Mouse (Mus musculus) lung, embryonic 16.5 days (tissue): ENCODE measurements around the gene Tek. TPM values are rescaled to one million over a fixed set of nuclear protein-coding genes. Genes with fewer than 3 reads are reported as not detected.
A peak's percentile ranks its signal among the peaks of the same experiment; 100 is the strongest.

Experiments used
- ATAC-seq: fragments of 200-750 bp; cut with Nextera tagmentation; 2 replicates; pipeline ENCODE4 v1.8.0; 2017; ENCODE audit warnings: low read depth, mild to moderate bottlenecking, moderate library complexity
- H3K27ac ChIP-seq: fragments of 300-500 bp; sonication (generic); 2 replicates; pipeline ENCODE4 v1.5.1; 2014; ENCODE audit warnings: mild to moderate bottlenecking, control low read depth, low read length
- H3K27me3 ChIP-seq: fragments of 300-500 bp; sonication (generic); 2 replicates; pipeline ENCODE4 v1.6.1; 2014; ENCODE audit warnings: low read depth, low read length, mixed read lengths; ENCODE audit not compliant: control insufficient read depth, insufficient read depth
- H3K36me3 ChIP-seq: fragments of 300-500 bp; sonication (generic); 2 replicates; pipeline ENCODE4 v1.6.1; 2014; ENCODE audit warnings: low read length; ENCODE audit not compliant: control insufficient read depth, insufficient read depth
- H3K4me1 ChIP-seq: fragments of 300-500 bp; sonication (generic); replicated peaks from 2 replicates; pipeline ENCODE4 v1.6.1; 2014; ENCODE audit warnings: low read length, mixed read lengths; ENCODE audit not compliant: control insufficient read depth, insufficient read depth
- H3K4me2 ChIP-seq: fragments of 300-500 bp; sonication (generic); 2 replicates; pipeline ENCODE4 v1.6.1; 2014; ENCODE audit warnings: low read depth, low read length, control low read depth
- H3K4me3 ChIP-seq: fragments of 300-500 bp; sonication (generic); 2 replicates; pipeline ENCODE4 v1.5.1; 2014; ENCODE audit warnings: mild to moderate bottlenecking, low read length, control low read depth
- H3K9ac ChIP-seq: fragments of 300-500 bp; sonication (generic); 2 replicates; pipeline ENCODE4 v1.6.1; 2014; ENCODE audit warnings: low read length, control low read depth
- H3K9me3 ChIP-seq: fragments of 300-500 bp; sonication (generic); 2 replicates; pipeline ENCODE4 v1.6.1; 2016; ENCODE audit warnings: low read length; ENCODE audit not compliant: control insufficient read depth
- WGBS: fragments of 180-500 bp; shearing (Covaris S2); extraction: QIAGEN DNeasy Blood & Tissue Kit; methylation state at CpG from one replicate; pipeline ENCODE4 v1.1.7; 2014; 5-methylcytosine and 5-hydroxymethylcytosine counted together
- polyA plus RNA-seq: library from polyadenylated mRNA; unstranded; fragments of >200 nt; fragmentation: Nextera tagmentation; extraction: Ambion mirVana; gene quantifications from 2 replicates; pipeline ENCODE4 v1.2.1, GENCODE M21; 2015

The Tek gene
- polyA plus RNA-seq, 1 experiment from 2014 or later = 49.5 TPM

DNA sequence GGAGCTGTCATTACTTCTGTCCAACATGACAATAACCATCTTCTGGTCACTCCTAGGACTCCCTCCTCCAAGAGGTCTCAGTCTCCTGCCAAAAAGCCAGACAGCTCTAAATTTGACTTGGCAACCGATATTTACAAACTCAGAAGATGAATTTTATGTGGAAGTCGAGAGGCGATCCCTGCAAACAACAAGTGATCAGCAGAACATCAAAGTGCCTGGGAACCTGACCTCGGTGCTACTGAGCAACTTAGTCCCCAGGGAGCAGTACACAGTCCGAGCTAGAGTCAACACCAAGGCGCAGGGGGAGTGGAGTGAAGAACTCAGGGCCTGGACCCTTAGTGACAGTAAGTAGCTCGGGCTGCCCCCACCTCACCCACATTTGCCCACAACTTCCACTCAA is 98.0 kb downstream of the Tek start:
- peak; percentile 38; the same call in 1 of the 2 replicates for ATAC-seq
- no peak overlapping the region for H3K4me3 ChIP-seq
- no peak overlapping the region for H3K27ac ChIP-seq
- H3K27me3 ChIP-seq = no peaks in the 10 kb centered on the region
- no peak overlapping the region for H3K4me2 ChIP-seq
- no peaks in the 10 kb centered on the region for H3K9me3 ChIP-seq
- H3K4me1 ChIP-seq = no peaks in the 10 kb centered on the region
- no peaks in the 10 kb centered on the region; the same call in 1 of the 2 replicates for H3K36me3 ChIP-seq
- no peak overlapping the region for H3K9ac ChIP-seq
- 51% methylated on average over 7 of the region's 7 CpGs for WGBS

- Histone ChIP-seq H3K9me3 (no peaks in the 10 kb centered on the region), H3K9ac (no peak overlapping the region), H3K4me1 (no peaks in the 10 kb centered on the region), H3K4me3 (no peak overlapping the region), H3K4me2 (no peak overlapping the region), H3K27me3 (no peaks in the 10 kb centered on the region), H3K27ac (no peak overlapping the region), H3K36me3 (no peaks in the 10 kb centered on the region)
- 80% methylated on average over 7 of the region's 7 CpGs for WGBS
- ATAC-seq = no peak
These were observed 114.2 kb downstream of the Tek start for GRCm38 (mm10) chr4:94853301-94853700.

- no peak overlapping the region for H3K4me2 ChIP-seq
- no peaks in the 10 kb centered on the region for H3K9me3 ChIP-seq
- H3K27ac ChIP-seq = no peak overlapping the region
- H3K9ac ChIP-seq = no peak overlapping the region
- no peak overlapping the region for H3K4me3 ChIP-seq
- WGBS = 56% methylated on average over 3 of the region's 3 CpGs
- H3K36me3 ChIP-seq = no peaks in the 10 kb centered on the region
- no peaks in the 10 kb centered on the region for H3K27me3 ChIP-seq
- 0 out of 2 replicates have a peak, but pooled peaks have one; percentile 34 for ATAC-seq
- no peaks in the 10 kb centered on the region for H3K4me1 ChIP-seq
These were observed 115.2 kb downstream of the Tek start for GRCm38 (mm10) chr4:94854270-94854669.

GRCm38 (mm10) chr4:94855201-94855600 is 116.1 kb downstream of the Tek start:
- no peaks in the 10 kb centered on the region for H3K27me3 ChIP-seq
- no peak overlapping the region for H3K27ac ChIP-seq
- H3K36me3 ChIP-seq = no peaks in the 10 kb centered on the region
- WGBS = 21% methylated on average over 3 of the region's 3 CpGs
- H3K4me1 ChIP-seq = no peaks in the 10 kb centered on the region
- H3K4me3 ChIP-seq = no peak overlapping the region
- ATAC-seq = no peak
- H3K9me3 ChIP-seq = no peaks in the 10 kb centered on the region
- H3K4me2 ChIP-seq = no peak overlapping the region
- no peak overlapping the region for H3K9ac ChIP-seq

DNA sequence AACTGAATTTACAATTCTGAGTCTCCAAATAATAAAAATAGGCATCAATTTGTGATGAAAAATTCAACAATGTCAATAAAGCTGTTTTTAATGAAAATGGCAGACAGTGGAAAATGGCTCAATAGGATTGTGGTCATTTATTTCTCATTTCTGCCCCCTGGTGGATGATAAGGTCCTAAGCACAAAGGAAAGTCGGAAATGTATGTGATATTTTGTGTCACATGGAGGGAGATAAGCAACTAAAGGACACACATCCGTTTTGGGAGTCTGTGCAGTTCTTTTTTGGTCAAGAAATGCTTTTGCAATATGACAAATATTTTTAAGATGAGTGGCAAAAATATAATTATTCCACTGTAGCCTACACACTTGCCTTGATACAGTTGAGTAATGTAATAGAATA is 161.7 kb downstream of the Tek start:
- H3K4me1 ChIP-seq = no peaks in the 10 kb centered on the region
- no peak for ATAC-seq
- H3K9me3 ChIP-seq = no peaks in the 10 kb centered on the region
- H3K36me3 ChIP-seq = no peaks in the 10 kb centered on the region
- H3K4me2 ChIP-seq = no peak overlapping the region
- no peaks in the 10 kb centered on the region for H3K27me3 ChIP-seq
- H3K9ac ChIP-seq = no peak overlapping the region
- WGBS = 14% methylated on average over 2 of the region's 2 CpGs
- H3K27ac ChIP-seq = no peak overlapping the region
- H3K4me3 ChIP-seq = no peak overlapping the region

- no peak for ATAC-seq
- Histone ChIP-seq H3K36me3 (no peaks in the 10 kb centered on the region), H3K4me2 (no peak overlapping the region), H3K4me1 (no peaks in the 10 kb centered on the region), H3K27ac (no peak overlapping the region), H3K9me3 (no peaks in the 10 kb centered on the region), H3K27me3 (no peaks in the 10 kb centered on the region), H3K9ac (no peak overlapping the region), H3K4me3 (no peak overlapping the region)
- WGBS = 31% methylated on average over 3 of the region's 3 CpGs
These were observed 162.7 kb downstream of the Tek start for GRCm38 (mm10) chr4:94901780-94902179.

Other genes with a start within 250 kb of the Tek start
- 0.63 TPM in 1 of 2 replicates, not detected in the other for gene Gm10306, start 182.7 kb upstream of the Tek start, polyA plus RNA-seq
- 14.3 and 16.9 TPM in 2 replicates for gene Caap1, start 182.5 kb upstream of the Tek start, polyA plus RNA-seq
- gene Plaa, start 136.0 kb upstream of the Tek start, polyA plus RNA-seq = 56.2 and 56.9 TPM in 2 replicates
- 28.8 and 32.5 TPM in 2 replicates for gene Ift74, start 124.8 kb upstream of the Tek start, polyA plus RNA-seq
- 0.36 and 0.39 TPM in 2 replicates for gene Lrrc19, start 89.1 kb upstream of the Tek start, polyA plus RNA-seq
- gene Eqtn, start 189.6 kb downstream of the Tek start, polyA plus RNA-seq = not detected in 2 replicates
- gene Mysm1, start 239.8 kb downstream of the Tek start, polyA plus RNA-seq = 26.6 and 30.5 TPM in 2 replicates